Comparison of ENCODE assay signal across 9 mouse cellular contexts in genomic region chr16:23227851-23228250, GRCm38 (mm10). TPM values are rescaled to one million over a fixed set of nuclear protein-coding genes. Genes with fewer than 3 reads are reported as not detected.
A peak's percentile ranks its signal among the peaks of the same experiment; 100 is the strongest.
DNase-seq lines count a peak whose midpoint lies in the region; ATAC-seq lines count a peak whose summit lies in the region.
"Had no signal": no experiment of that assay in that cellular context is flagged by ENCODE, and none has a peak within 500 bp of the region (broad histone marks: within the 10 kb centered on the region; RNA-seq: fewer than 3 reads in every experiment).

No protein-coding gene starts in this region.

- peak overlapping the region; percentile 83; the same call in 1 of the 2 replicates for H3K4me3 ChIP-seq in heart, embryonic 13.5 days
- H3K4me3 ChIP-seq in midbrain, embryonic 10.5 days: peak overlapping the region; percentile 23; the same call in 1 of the 2 replicates
- H3K4me3 ChIP-seq in midbrain, embryonic 11.5 days (ENCODE audit: low read depth, low read length): no peak overlapping the region
- H3K4me3 ChIP-seq in hindbrain, embryonic 13.5 days: peak overlapping the region; percentile 76
- H3K4me3 ChIP-seq in neural tube, embryonic 14.5 days (ENCODE audit: low read depth, low read length): no peak overlapping the region

- H3K27me3 ChIP-seq in heart, embryonic 13.5 days (replicated peaks): peaks cover 26% of the 10 kb centered on the region
- peaks cover 18% of the 10 kb centered on the region for H3K27me3 ChIP-seq in midbrain, embryonic 10.5 days (ENCODE audit: low read depth, poor library complexity, severe bottlenecking)
- H3K27me3 ChIP-seq in midbrain, embryonic 11.5 days (ENCODE audit: control insufficient read depth, insufficient read depth, low read length): no peaks in the 10 kb centered on the region
- H3K27me3 ChIP-seq in hindbrain, embryonic 13.5 days: no peaks in the 10 kb centered on the region
- no peaks in the 10 kb centered on the region for H3K27me3 ChIP-seq in neural tube, embryonic 14.5 days (ENCODE audit: control insufficient read depth, insufficient read depth, low read length)

- H3K4me1 ChIP-seq in heart, embryonic 13.5 days: peaks cover 76% of the 10 kb centered on the region
- H3K4me1 ChIP-seq in midbrain, embryonic 10.5 days: peaks cover 51% of the 10 kb centered on the region
- H3K4me1 ChIP-seq in midbrain, embryonic 11.5 days (ENCODE audit: control insufficient read depth, insufficient read depth, low read length): peaks cover 10% of the 10 kb centered on the region; the same call in 1 of the 2 replicates
- H3K4me1 ChIP-seq in hindbrain, embryonic 13.5 days (replicated peaks): peaks cover 61% of the 10 kb centered on the region
- H3K4me1 ChIP-seq in neural tube, embryonic 14.5 days (ENCODE audit: control insufficient read depth, insufficient read depth, low read length): peaks cover 17% of the 10 kb centered on the region

- H3K4me2 ChIP-seq in heart, embryonic 13.5 days: peak overlapping the region; percentile 93
- no peak overlapping the region; the same call in 1 of the 2 replicates for H3K4me2 ChIP-seq in midbrain, embryonic 11.5 days
- peak overlapping the region; percentile 90 for H3K4me2 ChIP-seq in hindbrain, embryonic 13.5 days
- H3K4me2 ChIP-seq in neural tube, embryonic 14.5 days (ENCODE audit: low read depth, low read length): peak overlapping the region; percentile 82

- DNase-seq in heart, adult 9 months (ENCODE audit: low spot score in 2 of 2): no peak
- no peak for DNase-seq in midbrain, embryonic 10.5 days (ENCODE audit: low spot score)
- no peak for DNase-seq in midbrain, embryonic 11.5 days (ENCODE audit: low spot score, missing footprints)
- no peak for DNase-seq in right cerebral cortex, postnatal 14 days
- DNase-seq in cerebellum, postnatal 14 days: no peak
- DNase-seq: kidney, adult 18-20 months had no signal

- no peaks in the 10 kb centered on the region for H3K36me3 ChIP-seq in heart, embryonic 13.5 days
- no peaks in the 10 kb centered on the region for H3K36me3 ChIP-seq in midbrain, embryonic 10.5 days
- no peaks in the 10 kb centered on the region for H3K36me3 ChIP-seq in midbrain, embryonic 11.5 days (ENCODE audit: control insufficient read depth, insufficient read depth, low read length)
- no peaks in the 10 kb centered on the region; the same call in 1 of the 2 replicates for H3K36me3 ChIP-seq in hindbrain, embryonic 13.5 days
- no peaks in the 10 kb centered on the region for H3K36me3 ChIP-seq in neural tube, embryonic 14.5 days (ENCODE audit: control insufficient read depth, insufficient read depth, low read length)

- H3K27ac ChIP-seq in heart, embryonic 13.5 days (replicated peaks): no peak overlapping the region
- no peak overlapping the region for H3K27ac ChIP-seq in midbrain, embryonic 10.5 days (replicated peaks)
- H3K27ac ChIP-seq in midbrain, embryonic 11.5 days (ENCODE audit: low read depth, low read length): no peak overlapping the region
- no peak overlapping the region for H3K27ac ChIP-seq in hindbrain, embryonic 13.5 days
- no peak overlapping the region for H3K27ac ChIP-seq in neural tube, embryonic 14.5 days (ENCODE audit: low read depth, low read length)

- no peaks in the 10 kb centered on the region for H3K9me3 ChIP-seq in heart, embryonic 13.5 days
- no peaks in the 10 kb centered on the region for H3K9me3 ChIP-seq in midbrain, embryonic 10.5 days (replicated peaks)
- H3K9me3 ChIP-seq in midbrain, embryonic 11.5 days (ENCODE audit: control insufficient read depth, low read length): no peaks in the 10 kb centered on the region
- no peaks in the 10 kb centered on the region for H3K9me3 ChIP-seq in hindbrain, embryonic 13.5 days
- H3K9me3 ChIP-seq in neural tube, embryonic 14.5 days (ENCODE audit: control insufficient read depth, low read length): no peaks in the 10 kb centered on the region

- WGBS in heart, embryonic 13.5 days: 43% methylated on average over 6 of the region's 6 CpGs
- WGBS in midbrain, embryonic 10.5 days: 28% methylated on average over 6 of the region's 6 CpGs
- WGBS in midbrain, embryonic 11.5 days: 28% methylated on average over 6 of the region's 6 CpGs
- 24% methylated on average over 6 of the region's 6 CpGs for WGBS in hindbrain, embryonic 13.5 days
- 21% methylated on average over 6 of the region's 6 CpGs for WGBS in neural tube, embryonic 14.5 days

- H3K9ac ChIP-seq in heart, embryonic 13.5 days: no peak overlapping the region; the same call in none of the 2 replicates
- no peak overlapping the region for H3K9ac ChIP-seq in midbrain, embryonic 11.5 days (ENCODE audit: low read length)
- peak overlapping the region; percentile 35 for H3K9ac ChIP-seq in hindbrain, embryonic 13.5 days
- no peak overlapping the region for H3K9ac ChIP-seq in neural tube, embryonic 14.5 days (replicated peaks; ENCODE audit: low read depth, low read length)

- no peak for ATAC-seq in heart, embryonic 13.5 days (ENCODE audit: extremely low read depth, insufficient number of reproducible peaks, low FRiP score, low TSS enrichment)
- ATAC-seq in midbrain, embryonic 11.5 days (ENCODE audit: low FRiP score): no peak
- no peak for ATAC-seq in hindbrain, embryonic 13.5 days (ENCODE audit: low FRiP score)
- ATAC-seq in neural tube, embryonic 14.5 days (ENCODE audit: low read depth): no peak

RNA-seq across cellular contexts. Expression of gene St6gal1, which starts 3.3 kb away (rescaled TPM):
- 15.9 and 18.1 TPM in 2 replicates for polyA plus RNA-seq in heart, embryonic 13.5 days (2015; fragmentation: Nextera tagmentation; extraction: Ambion mirVana)
- polyA plus RNA-seq in midbrain, embryonic 10.5 days (2016; fragmentation: Nextera tagmentation; extraction: Ambion mirVana): 17.5 and 23.4 TPM in 2 replicates
- polyA plus RNA-seq in midbrain, embryonic 11.5 days (2014; fragmentation: Nextera tagmentation; extraction: Ambion mirVana): 31.8 and 34.1 TPM in 2 replicates
- polyA plus RNA-seq in hindbrain, embryonic 13.5 days (2015; fragmentation: Nextera tagmentation; extraction: Ambion mirVana): 38.9 and 41.6 TPM in 2 replicates
- polyA plus RNA-seq in neural tube, embryonic 14.5 days (2014; fragmentation: Nextera tagmentation; extraction: Ambion mirVana): 23.0 and 30.7 TPM in 2 replicates

Comparison
In these comparisons a context has a peak if more than half of its experiments do, and no peak if none do; other contexts are left out.
1. H3K4me3 ChIP-seq: peak in heart, embryonic 13.5 days (single experiment), midbrain, embryonic 10.5 days (single experiment) and hindbrain, embryonic 13.5 days (single experiment); none in midbrain, embryonic 11.5 days (single experiment) and neural tube, embryonic 14.5 days (single experiment).